8 mouse cellular contexts compared by ENCODE assay signal in the genomic region with DNA sequence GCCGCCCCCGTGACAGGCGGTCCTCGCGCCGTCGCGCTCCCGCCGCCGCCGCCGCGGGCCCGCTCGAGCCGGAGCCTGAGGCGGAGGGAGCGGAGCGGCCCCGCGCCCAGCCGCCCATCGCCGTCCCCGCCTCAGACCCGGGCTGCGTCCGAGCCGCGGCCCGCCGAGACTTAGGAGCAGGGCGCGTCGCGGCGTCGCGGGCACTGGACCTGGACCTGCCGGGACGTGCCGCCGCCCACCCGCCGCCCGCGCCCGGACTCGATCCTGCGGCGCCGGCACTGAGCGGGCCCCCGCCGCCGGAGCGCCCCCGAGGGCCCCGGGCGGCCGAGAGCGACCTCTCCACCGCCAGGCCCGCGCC. TPM values are rescaled to one million over a fixed set of nuclear protein-coding genes. Genes with fewer than 3 reads are reported as not detected.
DNase-seq lines count a peak whose midpoint lies in the region; ATAC-seq and TF ChIP-seq lines count a peak whose summit lies in the region.

No protein-coding gene starts in this region.

- peak; percentile 45 for ATAC-seq in heart, embryonic 15.5 days (replicated peaks; ENCODE audit: insufficient number of reproducible peaks, insufficient read depth, low FRiP score, low read depth)
- ATAC-seq in G1E (ENCODE audit: extremely low read depth, insufficient number of reproducible peaks, low FRiP score, poor library complexity, severe bottlenecking): no peak
- peak; percentile 52 for ATAC-seq in forebrain, embryonic 13.5 days
- peak; percentile 43 for ATAC-seq in liver, embryonic 13.5 days (ENCODE audit: low read depth)
- no peak for ATAC-seq in inflammation-experienced regulatory T-cells, adult 6 months

- peak overlapping the region; percentile 98 for H3K27ac ChIP-seq in heart, embryonic 15.5 days
- H3K27ac ChIP-seq in forebrain, embryonic 13.5 days: peak overlapping the region; percentile 96
- H3K27ac ChIP-seq in liver, embryonic 13.5 days: peak overlapping the region; percentile 82

- no peaks in the 10 kb centered on the region for H3K9me3 ChIP-seq in heart, embryonic 15.5 days (replicated peaks)
- no peaks in the 10 kb centered on the region for H3K9me3 ChIP-seq in G1E (replicated peaks)
- no peaks in the 10 kb centered on the region for H3K9me3 ChIP-seq in forebrain, embryonic 13.5 days (replicated peaks)
- no peaks in the 10 kb centered on the region for H3K9me3 ChIP-seq in liver, embryonic 13.5 days (replicated peaks)

- intact Hi-C loops in heart, postnatal 14 days (cut with DNase I): loop anchor here (5.0 kb wide), 3 partner anchors 133 to 268 kb away; no protein-coding TSS in a partner anchor

- peaks cover 34% of the 10 kb centered on the region for H3K4me1 ChIP-seq in heart, embryonic 15.5 days (replicated peaks)
- H3K4me1 ChIP-seq in G1E (ENCODE audit: insufficient read depth, low read depth, low read length): peaks cover 31% of the 10 kb centered on the region
- peaks cover 47% of the 10 kb centered on the region for H3K4me1 ChIP-seq in forebrain, embryonic 13.5 days
- peaks cover 46% of the 10 kb centered on the region for H3K4me1 ChIP-seq in liver, embryonic 13.5 days (replicated peaks)

- no peaks in the 10 kb centered on the region for H3K36me3 ChIP-seq in heart, embryonic 15.5 days
- H3K36me3 ChIP-seq in G1E (replicated peaks): peaks cover 8% of the 10 kb centered on the region
- H3K36me3 ChIP-seq in forebrain, embryonic 13.5 days (ENCODE audit: poor library complexity, severe bottlenecking): no peaks in the 10 kb centered on the region
- no peaks in the 10 kb centered on the region for H3K36me3 ChIP-seq in liver, embryonic 13.5 days

- TF ChIP-seq CTCF in G1E (IDR thresholded peaks at IDR 0.05; ENCODE audit: low read depth, low read length): no peak

- H3K4me3 ChIP-seq in heart, embryonic 15.5 days: peak overlapping the region; percentile 92
- peak overlapping the region; percentile 89 for H3K4me3 ChIP-seq in G1E (ENCODE audit: low read depth, low read length)
- H3K4me3 ChIP-seq in forebrain, embryonic 13.5 days: peak overlapping the region; percentile 92
- peak overlapping the region; percentile 87 for H3K4me3 ChIP-seq in liver, embryonic 13.5 days (replicated peaks)

- peak overlapping the region; percentile 81 for H3K4me2 ChIP-seq in heart, embryonic 15.5 days
- peak overlapping the region; percentile 93 for H3K4me2 ChIP-seq in forebrain, embryonic 13.5 days
- H3K4me2 ChIP-seq in liver, embryonic 13.5 days: peak overlapping the region; percentile 99

- peak overlapping the region; percentile 95 for H3K9ac ChIP-seq in heart, embryonic 15.5 days
- peak overlapping the region; percentile 97 for H3K9ac ChIP-seq in forebrain, embryonic 13.5 days
- peak overlapping the region; percentile 89 for H3K9ac ChIP-seq in liver, embryonic 13.5 days

- 0% methylated on average over 40 of the region's 66 CpGs for WGBS in heart, embryonic 15.5 days
- WGBS in forebrain, embryonic 13.5 days: under 1% methylated on average over 38 of the region's 66 CpGs
- WGBS in liver, embryonic 13.5 days (ENCODE audit: insufficient replicate concordance): under 1% methylated on average over 45 of the region's 66 CpGs

- no peak for DNase-seq in heart, postnatal 14 days
- DNase-seq in G1E (ENCODE audit: low spot score) (no peak), adipocyte (ENCODE audit: low spot score) (no peak)
- no peak for DNase-seq in liver, embryonic 13.5 days
- DNase-seq in B cell, adult 2 months: no peak

- peaks cover 17% of the 10 kb centered on the region; the same call in 1 of the 2 replicates for H3K27me3 ChIP-seq in heart, embryonic 15.5 days
- H3K27me3 ChIP-seq in G1E (ENCODE audit: insufficient read depth, low read length): peaks cover 41% of the 10 kb centered on the region
- H3K27me3 ChIP-seq in forebrain, embryonic 13.5 days: 0 out of 2 replicates have a peak, but pooled peaks cover 10% of the 10 kb centered on the region
- H3K27me3 ChIP-seq in liver, embryonic 13.5 days: peaks cover 43% of the 10 kb centered on the region

RNA-seq across cellular contexts. Expression of a gene that starts 0.8 kb away (rescaled TPM):
- 6.6 and 7.3 TPM in 2 replicates for polyA plus RNA-seq in heart, embryonic 15.5 days (2015; fragmentation: Nextera tagmentation; extraction: Ambion mirVana)
- 10 to 100 TPM; 36.2 to 36.5 TPM for total RNA-seq in heart, postnatal 14 days (2021)
- total RNA-seq in G1E (2014; fragmentation: Nextera tagmentation) (40.5 and 47.5 TPM in 2 replicates), G1E (2017) (18.4 and 19.2 TPM in 2 replicates)
- polyA plus RNA-seq in G1E (2012): 19.1 and 21.5 TPM in 2 replicates
- 23.7 and 24.7 TPM in 2 replicates for polyA plus RNA-seq in forebrain, embryonic 13.5 days (2015; fragmentation: Nextera tagmentation; extraction: Ambion mirVana)
- polyA plus RNA-seq in liver, embryonic 13.5 days (2015; fragmentation: Nextera tagmentation; extraction: Ambion mirVana): 2.8 and 2.9 TPM in 2 replicates
- 10 to 100 TPM; 10.8 to 19.2 (median 17.4) TPM for polyA plus RNA-seq in inflammation-experienced regulatory T-cells, adult 6 months (2017; shearing (Covaris generic))

Comparison
In these comparisons a context has a peak if more than half of its experiments do, and no peak if none do; other contexts are left out.
1. ATAC-seq: peak in heart, embryonic 15.5 days (single experiment), forebrain, embryonic 13.5 days (single experiment) and liver, embryonic 13.5 days (single experiment); none in G1E (single experiment) and inflammation-experienced regulatory T-cells, adult 6 months (single experiment).
2. Peak in every context shown above with its lines, with median percentiles within 50 percentile points of each other: H3K27ac ChIP-seq, H3K4me2 ChIP-seq, H3K4me3 ChIP-seq and H3K9ac ChIP-seq.